Mouse (Mus musculus): ENCODE results near the gene Vasp. TPM values are rescaled to one million over a fixed set of nuclear protein-coding genes. Genes with fewer than 3 reads are reported as not detected.
"Not testable (repeated sequence)": the region's sequence is repeated elsewhere in the genome, so short reads cannot be mapped to it uniquely, and the experiment has no call there.

The Vasp gene
- polyA plus RNA-seq, 1 experiment, result 75.7 TPM

- H3K9me3 ChIP-seq (replicated peaks; ENCODE audit: control insufficient read depth, insufficient read depth, low read length, poor library complexity, severe bottlenecking), result no peaks in the 10 kb centered on the region
- no peaks in the 10 kb centered on the region for H3K27me3 ChIP-seq (ENCODE audit: control insufficient read depth, insufficient read depth, low read length, poor library complexity, severe bottlenecking)
- H3K9ac ChIP-seq (ENCODE audit: low read depth, poor library complexity, severe bottlenecking), result peak overlapping the region; percentile 52
- peaks cover 3% of the 10 kb centered on the region for H3K4me1 ChIP-seq (ENCODE audit: control insufficient read depth, insufficient read depth, low read length)
- TF ChIP-seq POLR2A (IDR thresholded peaks at IDR 0.05; ENCODE audit: insufficient read depth, low read length) (no peak), EP300 (IDR thresholded peaks at IDR 0.05; ENCODE audit: insufficient read depth, low read depth, low read length) (no peak), CTCF (IDR thresholded peaks at IDR 0.05; ENCODE audit: low read depth, low read length) (no peak)
- H3K27ac ChIP-seq (ENCODE audit: insufficient read depth, low read length), result no peak overlapping the region
- no peaks in the 10 kb centered on the region for H3K36me3 ChIP-seq (ENCODE audit: control insufficient read depth, insufficient read depth, low read length, poor library complexity, severe bottlenecking)
- peak overlapping the region; percentile 72 for H3K4me3 ChIP-seq (ENCODE audit: low read depth, low read length)
These were observed 19.5 kb upstream of the Vasp start for GRCm38 (mm10) chr7:19290969-19291596.

- Histone ChIP-seq H3K36me3 (ENCODE audit: control insufficient read depth, insufficient read depth, low read length, poor library complexity, severe bottlenecking) (no peaks in the 10 kb centered on the region), H3K4me1 (ENCODE audit: control insufficient read depth, insufficient read depth, low read length) (no peaks in the 10 kb centered on the region), H3K27me3 (ENCODE audit: control insufficient read depth, insufficient read depth, low read length, poor library complexity, severe bottlenecking) (no peaks in the 10 kb centered on the region), H3K9me3 (replicated peaks; ENCODE audit: control insufficient read depth, insufficient read depth, low read length, poor library complexity, severe bottlenecking) (no peaks in the 10 kb centered on the region), H3K9ac (ENCODE audit: low read depth, poor library complexity, severe bottlenecking) (no peak overlapping the region), H3K27ac (ENCODE audit: insufficient read depth, low read length) (no peak overlapping the region), H3K4me3 (ENCODE audit: low read depth, low read length) (no peak overlapping the region)
- TF ChIP-seq EP300 (IDR thresholded peaks at IDR 0.05; ENCODE audit: insufficient read depth, low read depth, low read length) (no peak), POLR2A (IDR thresholded peaks at IDR 0.05; ENCODE audit: insufficient read depth, low read length) (no peak), CTCF (IDR thresholded peaks at IDR 0.05; ENCODE audit: low read depth, low read length) (peak; percentile 24)
These were observed 13.1 kb upstream of the Vasp start for GRCm38 (mm10) chr7:19284763-19285162.

GRCm38 (mm10) chr7:19283406-19283804, 11.8 kb upstream of the Vasp start:
- Histone ChIP-seq H3K27ac (ENCODE audit: insufficient read depth, low read length) (no peak overlapping the region), H3K36me3 (ENCODE audit: control insufficient read depth, insufficient read depth, low read length, poor library complexity, severe bottlenecking) (no peaks in the 10 kb centered on the region), H3K4me3 (ENCODE audit: low read depth, low read length) (no peak overlapping the region), H3K27me3 (ENCODE audit: control insufficient read depth, insufficient read depth, low read length, poor library complexity, severe bottlenecking) (no peaks in the 10 kb centered on the region), H3K9ac (ENCODE audit: low read depth, poor library complexity, severe bottlenecking) (no peak overlapping the region), H3K4me1 (ENCODE audit: control insufficient read depth, insufficient read depth, low read length) (no peaks in the 10 kb centered on the region), H3K9me3 (replicated peaks; ENCODE audit: control insufficient read depth, insufficient read depth, low read length, poor library complexity, severe bottlenecking) (no peaks in the 10 kb centered on the region)
- no peak for TF ChIP-seq CTCF (IDR thresholded peaks at IDR 0.05; ENCODE audit: low read depth, low read length)
- no peak for TF ChIP-seq POLR2A (IDR thresholded peaks at IDR 0.05; ENCODE audit: insufficient read depth, low read length)
- TF ChIP-seq EP300 (IDR thresholded peaks at IDR 0.05; ENCODE audit: insufficient read depth, low read depth, low read length), result no peak

GRCm38 (mm10) chr7:19282791-19283405, 11.3 kb upstream of the Vasp start:
- no peak overlapping the region for H3K27ac ChIP-seq (ENCODE audit: insufficient read depth, low read length)
- no peak for TF ChIP-seq CTCF (IDR thresholded peaks at IDR 0.05; ENCODE audit: low read depth, low read length)
- no peak for TF ChIP-seq POLR2A (IDR thresholded peaks at IDR 0.05; ENCODE audit: insufficient read depth, low read length)
- TF ChIP-seq EP300 (IDR thresholded peaks at IDR 0.05; ENCODE audit: insufficient read depth, low read depth, low read length), result 0 out of 2 replicates have a peak, but pooled peaks have one; percentile 29

GRCm38 (mm10) chr7:19282385-19282784, 10.8 kb upstream of the Vasp start, which contains the start of gene Rtn2:
Rtn2 (plus strand) TSS chr7:19282624.
- no peaks in the 10 kb centered on the region for H3K36me3 ChIP-seq (ENCODE audit: control insufficient read depth, insufficient read depth, low read length, poor library complexity, severe bottlenecking)
- H3K27ac ChIP-seq (ENCODE audit: insufficient read depth, low read length), result peak within 1 kb of the TSS; percentile 54; the same call in 1 of the 2 replicates
- no peaks in the 10 kb centered on the region for H3K9me3 ChIP-seq (replicated peaks; ENCODE audit: control insufficient read depth, insufficient read depth, low read length, poor library complexity, severe bottlenecking)
- no peak for TF ChIP-seq CTCF (IDR thresholded peaks at IDR 0.05; ENCODE audit: low read depth, low read length)
- TF ChIP-seq POLR2A (IDR thresholded peaks at IDR 0.05; ENCODE audit: insufficient read depth, low read length), result no peak
- no peak for TF ChIP-seq EP300 (IDR thresholded peaks at IDR 0.05; ENCODE audit: insufficient read depth, low read depth, low read length)
- H3K27me3 ChIP-seq (ENCODE audit: control insufficient read depth, insufficient read depth, low read length, poor library complexity, severe bottlenecking), result no peaks in the 10 kb centered on the region
- H3K4me3 ChIP-seq (ENCODE audit: low read depth, low read length), result peak within 1 kb of the TSS; percentile 92
- H3K9ac ChIP-seq (ENCODE audit: low read depth, poor library complexity, severe bottlenecking), result peak within 1 kb of the TSS; percentile 77
- H3K4me1 ChIP-seq (ENCODE audit: control insufficient read depth, insufficient read depth, low read length), result no peaks in the 10 kb centered on the region

More at GRCm38 (mm10) chr7:19282791-19283405, 11.3 kb upstream of the Vasp start:
- Histone ChIP-seq H3K9ac (ENCODE audit: low read depth, poor library complexity, severe bottlenecking) (peak overlapping the region; percentile 77), H3K4me1 (ENCODE audit: control insufficient read depth, insufficient read depth, low read length) (no peaks in the 10 kb centered on the region), H3K9me3 (replicated peaks; ENCODE audit: control insufficient read depth, insufficient read depth, low read length, poor library complexity, severe bottlenecking) (no peaks in the 10 kb centered on the region), H3K36me3 (ENCODE audit: control insufficient read depth, insufficient read depth, low read length, poor library complexity, severe bottlenecking) (no peaks in the 10 kb centered on the region), H3K4me3 (ENCODE audit: low read depth, low read length) (peak overlapping the region; percentile 66), H3K27me3 (ENCODE audit: control insufficient read depth, insufficient read depth, low read length, poor library complexity, severe bottlenecking) (no peaks in the 10 kb centered on the region)

- Histone ChIP-seq H3K27ac (ENCODE audit: insufficient read depth, low read length) (peak overlapping the region; percentile 54; the same call in 1 of the 2 replicates), H3K4me3 (ENCODE audit: low read depth, low read length) (peak overlapping the region; percentile 92)
- not testable (repeated sequence) for H3K9me3 ChIP-seq (replicated peaks; ENCODE audit: control insufficient read depth, insufficient read depth, low read length, poor library complexity, severe bottlenecking); H3K36me3 ChIP-seq (ENCODE audit: control insufficient read depth, insufficient read depth, low read length, poor library complexity, severe bottlenecking); H3K27me3 ChIP-seq (ENCODE audit: control insufficient read depth, insufficient read depth, low read length, poor library complexity, severe bottlenecking); H3K9ac ChIP-seq (ENCODE audit: low read depth, poor library complexity, severe bottlenecking); H3K4me1 ChIP-seq (ENCODE audit: control insufficient read depth, insufficient read depth, low read length)
These were observed 10.2 kb upstream of the Vasp start for GRCm38 (mm10) chr7:19281680-19282304.

All from ES-Bruce4 (cell line).